Mouse (Mus musculus) limb, embryonic 14.5 days (tissue): Measurements from ENCODE around the gene 1700019N19Rik. TPM values are rescaled to one million over a fixed set of nuclear protein-coding genes. Genes with fewer than 3 reads are reported as not detected.

Experiments used
- ATAC-seq: fragments of 200-750 bp; cut with Nextera tagmentation; 2 replicates; pipeline ENCODE4 v1.8.0; 2017; ENCODE audit warnings: low read depth, moderate number of reproducible peaks, moderate TSS enrichment; ENCODE audit not compliant: low FRiP score
- DNase-seq: peaks from one replicate; pipeline ENCODE4 v3.0.0-alpha.2; 2015; ENCODE audit warnings: low spot score
- H3K27ac ChIP-seq: fragments of 300-500 bp; sonication (generic); replicated peaks from 2 replicates; pipeline ENCODE4 v1.5.1; 2014; ENCODE audit warnings: low read depth, mild to moderate bottlenecking, low read length, moderate library complexity, mixed read lengths
- H3K27me3 ChIP-seq: fragments of 300-500 bp; sonication (generic); 2 replicates; pipeline ENCODE4 v1.6.1; 2014; ENCODE audit warnings: low read length, mixed read lengths; ENCODE audit not compliant: control insufficient read depth, insufficient read depth
- H3K36me3 ChIP-seq: fragments of 300-500 bp; sonication (generic); 2 replicates; pipeline ENCODE4 v1.6.1; 2014; ENCODE audit warnings: mild to moderate bottlenecking, low read length, moderate library complexity, mixed read lengths; ENCODE audit not compliant: control insufficient read depth, insufficient read depth
- H3K4me1 ChIP-seq: fragments of 300-500 bp; sonication (generic); 2 replicates; pipeline ENCODE4 v1.6.1; 2014; ENCODE audit warnings: antibody characterized with exemption, low read length, mixed read lengths; ENCODE audit not compliant: control insufficient read depth, insufficient read depth
- H3K4me2 ChIP-seq: fragments of 300-500 bp; sonication (generic); replicated peaks from 2 replicates; pipeline ENCODE4 v1.6.1; 2014; ENCODE audit warnings: low read depth, mild to moderate bottlenecking, low read length, moderate library complexity; ENCODE audit not compliant: severe bottlenecking
- H3K4me3 ChIP-seq: fragments of 300-500 bp; sonication (generic); replicated peaks from 2 replicates; pipeline ENCODE4 v1.5.1; 2014; ENCODE audit warnings: low read length
- H3K9ac ChIP-seq: fragments of 300-500 bp; sonication (generic); 2 replicates; pipeline ENCODE4 v1.6.1; 2014; ENCODE audit warnings: mild to moderate bottlenecking, low read depth, low read length, moderate library complexity; ENCODE audit not compliant: severe bottlenecking
- H3K9me3 ChIP-seq: fragments of 300-500 bp; sonication (generic); 2 replicates; pipeline ENCODE4 v1.6.1; 2016; ENCODE audit warnings: low read length; ENCODE audit not compliant: control insufficient read depth
- POLR2A ChIP-seq: fragments of 200-500 bp; IDR thresholded peaks from 2 replicates; pipeline ENCODE4 v1.8.0; 2012; ENCODE audit warnings: inconsistent platforms, mild to moderate bottlenecking, moderate library complexity, borderline replicate concordance; ENCODE audit not compliant: insufficient read depth, insufficient read length; ENCODE audit errors: extremely low read depth
- WGBS: fragments of 180-500 bp; shearing (Covaris S2); extraction: QIAGEN DNeasy Blood & Tissue Kit; methylation state at CpG from one replicate; pipeline ENCODE4 v1.1.7; 2014; 5-methylcytosine and 5-hydroxymethylcytosine counted together
- polyA plus RNA-seq, 2 experiments: library from polyadenylated mRNA; depleted of rRNA in 1 of 2; stranded (reverse) in 1 of 2; unstranded in 1 of 2; fragments of >200 nt; fragmentation: Nextera tagmentation in 1 of 2; extraction: Ambion mirVana in 1 of 2; gene quantifications; 2 replicates each; pipeline versions ENCODE4 v1.2.1 to v1.2.3; 2012 to 2014

The 1700019N19Rik gene
- polyA plus RNA-seq, 2 experiments = not detected

GRCm38 (mm10) chr19:58751504-58751903 lies 42.8 kb downstream of the 1700019N19Rik start:
- no peaks in the 10 kb centered on the region for H3K9me3 ChIP-seq
- no peaks in the 10 kb centered on the region for H3K27me3 ChIP-seq
- H3K4me3 ChIP-seq = no peak overlapping the region
- H3K4me1 ChIP-seq = no peaks in the 10 kb centered on the region
- DNase-seq (no peak), ATAC-seq (no peak)
- H3K4me2 ChIP-seq = no peak overlapping the region
- WGBS = 77% methylated on average over 2 of the region's 2 CpGs
- H3K9ac ChIP-seq = no peak overlapping the region
- H3K27ac ChIP-seq = no peak overlapping the region
- TF ChIP-seq POLR2A = no peak
- H3K36me3 ChIP-seq = no peaks in the 10 kb centered on the region

GRCm38 (mm10) chr19:58750822-58751221 lies 43.4 kb downstream of the 1700019N19Rik start:
- DNase-seq = no peak
- 73% methylated on average over 2 of the region's 2 CpGs for WGBS
- H3K36me3 ChIP-seq = no peaks in the 10 kb centered on the region
- TF ChIP-seq POLR2A = no peak
- no peak overlapping the region for H3K27ac ChIP-seq
- no peaks in the 10 kb centered on the region for H3K9me3 ChIP-seq
- no peaks in the 10 kb centered on the region for H3K27me3 ChIP-seq
- no peak overlapping the region for H3K9ac ChIP-seq
- no peak overlapping the region for H3K4me3 ChIP-seq
- no peak overlapping the region for H3K4me2 ChIP-seq
- no peak for ATAC-seq
- no peaks in the 10 kb centered on the region for H3K4me1 ChIP-seq

GRCm38 (mm10) chr19:58747498-58748000 lies 46.7 kb downstream of the 1700019N19Rik start:
- H3K36me3 ChIP-seq = no peaks in the 10 kb centered on the region
- no peak for TF ChIP-seq POLR2A
- no peaks in the 10 kb centered on the region for H3K27me3 ChIP-seq
- H3K4me3 ChIP-seq = no peak overlapping the region
- H3K4me2 ChIP-seq = no peak overlapping the region
- no peaks in the 10 kb centered on the region for H3K4me1 ChIP-seq
- WGBS = 79% methylated on average over 9 of the region's 9 CpGs
- ATAC-seq = no peak
- no peaks in the 10 kb centered on the region for H3K9me3 ChIP-seq
- H3K9ac ChIP-seq = no peak overlapping the region
- no peak overlapping the region for H3K27ac ChIP-seq
- DNase-seq = no peak

- Histone ChIP-seq H3K9me3 (no peaks in the 10 kb centered on the region), H3K4me1 (no peaks in the 10 kb centered on the region), H3K27ac (no peak overlapping the region), H3K9ac (no peak overlapping the region), H3K4me2 (no peak overlapping the region), H3K27me3 (no peaks in the 10 kb centered on the region), H3K36me3 (no peaks in the 10 kb centered on the region), H3K4me3 (no peak overlapping the region)
- no peak for ATAC-seq
- no peak for TF ChIP-seq POLR2A
- DNase-seq = no peak
- 47% methylated on average over 4 of the region's 4 CpGs for WGBS
These were observed 50.5 kb downstream of the 1700019N19Rik start for GRCm38 (mm10) chr19:58743736-58744135.

- Histone ChIP-seq H3K27ac (no peak overlapping the region), H3K4me1 (no peaks in the 10 kb centered on the region), H3K4me3 (no peak overlapping the region), H3K36me3 (no peaks in the 10 kb centered on the region), H3K9me3 (no peaks in the 10 kb centered on the region), H3K4me2 (no peak overlapping the region), H3K27me3 (no peaks in the 10 kb centered on the region), H3K9ac (no peak overlapping the region)
- WGBS = 80% methylated on average over 4 of the region's 4 CpGs
- DNase-seq = no peak
- ATAC-seq = no peak
- no peak for TF ChIP-seq POLR2A
These were observed 51.5 kb downstream of the 1700019N19Rik start for GRCm38 (mm10) chr19:58742711-58743110.

- H3K4me2 ChIP-seq = no peak overlapping the region
- ATAC-seq = no peak
- DNase-seq = no peak
These were observed 53.2 kb downstream of the 1700019N19Rik start for GRCm38 (mm10) chr19:58741036-58741435.

More at GRCm38 (mm10) chr19:58741036-58741435, 53.2 kb downstream of the 1700019N19Rik start:
- Histone ChIP-seq H3K9me3 (no peaks in the 10 kb centered on the region), H3K4me3 (no peak overlapping the region), H3K4me1 (no peaks in the 10 kb centered on the region), H3K27ac (no peak overlapping the region), H3K36me3 (no peaks in the 10 kb centered on the region), H3K9ac (no peak overlapping the region), H3K27me3 (no peaks in the 10 kb centered on the region)
- no peak for TF ChIP-seq POLR2A
- WGBS = 83% methylated on average over 6 of the region's 6 CpGs
